ENCODE assay signal across 18 mouse cellular contexts in genomic region chr5:57943176-57943575, GRCm38 (mm10).
"Had no signal": no experiment of that assay in that cellular context is flagged by ENCODE, and none has a peak within 500 bp of the region (broad histone marks: within the 10 kb centered on the region; RNA-seq: fewer than 3 reads in every experiment).

No protein-coding gene starts in this region.

- H3K4me1 ChIP-seq: liver, embryonic 15.5 days; lung, embryonic 15.5 days; midbrain, embryonic 12.5 days; stomach, embryonic 15.5 days had no signal

- H3K9ac ChIP-seq: limb, embryonic 13.5 days; liver, embryonic 15.5 days; lung, embryonic 15.5 days; midbrain, embryonic 12.5 days; stomach, embryonic 15.5 days had no signal

- DNase-seq: kidney, adult 2 months; kidney, postnatal 36 days; layer of hippocampus, adult 9-11 months; layer of hippocampus, postnatal 36 days; lung, postnatal 14 days; right cerebral cortex, postnatal 14 days; thymus, adult 2 months; thymus, postnatal 25 days had no signal

- ATAC-seq: intestine, embryonic 16.5 days; midbrain, embryonic 16.5 days had no signal

- H3K4me3 ChIP-seq: limb, embryonic 13.5 days; liver, embryonic 15.5 days; lung, embryonic 15.5 days; megakaryocyte, embryonic 14.5 days; midbrain, embryonic 12.5 days; stomach, embryonic 15.5 days had no signal

- H3K4me2 ChIP-seq: limb, embryonic 13.5 days; liver, embryonic 11.5 days; liver, embryonic 15.5 days; lung, embryonic 15.5 days; midbrain, embryonic 12.5 days; stomach, embryonic 15.5 days had no signal

- H3K27ac ChIP-seq: limb, embryonic 13.5 days; liver, embryonic 15.5 days; lung, embryonic 15.5 days; macrophage; midbrain, embryonic 12.5 days; stomach, embryonic 15.5 days had no signal

- H3K27me3 ChIP-seq: limb, embryonic 13.5 days; liver, embryonic 15.5 days; lung, embryonic 15.5 days; megakaryocyte, embryonic 14.5 days; midbrain, embryonic 12.5 days; stomach, embryonic 15.5 days had no signal

- H3K9me3 ChIP-seq: limb, embryonic 13.5 days; liver, embryonic 15.5 days; lung, embryonic 15.5 days; megakaryocyte, embryonic 14.5 days; midbrain, embryonic 12.5 days; stomach, embryonic 15.5 days had no signal

- H3K36me3 ChIP-seq: limb, embryonic 13.5 days; liver, embryonic 15.5 days; lung, embryonic 15.5 days; midbrain, embryonic 12.5 days; stomach, embryonic 15.5 days had no signal
